Mouse (Mus musculus) skeletal muscle tissue, adult 2 months (tissue): ENCODE data around the gene Rasgrp4.
"Not testable (repeated sequence)": the region's sequence is repeated elsewhere in the genome, so short reads cannot be mapped to it uniquely, and the experiment has no call there.

Source experiments
- DNase-seq: peaks from one replicate; pipeline ENCODE4 v3.0.0-alpha.2; 2012; ENCODE audit warnings: low read depth, low spot score

Rasgrp4 gene

GRCm38 (mm10) chr7:29178106-29178505 is 43.5 kb downstream of the Rasgrp4 start:
- no peak for DNase-seq

- peak; percentile 77 for DNase-seq
These were observed 44.7 kb downstream of the Rasgrp4 start for GRCm38 (mm10) chr7:29179323-29179722.

GRCm38 (mm10) chr7:29180077-29180853 is 45.6 kb downstream of the Rasgrp4 start, which contains the start of gene Psmd8:
Gene Psmd8, minus strand, starts transcription at chr7:29180701.
- peak; percentile 98 for DNase-seq

GRCm38 (mm10) chr7:29180854-29181236 is 46.2 kb downstream of the Rasgrp4 start:
- no peak for DNase-seq

GRCm38 (mm10) chr7:29181323-29181722 is 46.7 kb downstream of the Rasgrp4 start:
- DNase-seq, result not testable (repeated sequence)

- DNase-seq, result not testable (repeated sequence)
These were observed 59.6 kb downstream of the Rasgrp4 start for GRCm38 (mm10) chr7:29194230-29194629.

GRCm38 (mm10) chr7:29202577-29202976 is 67.9 kb downstream of the Rasgrp4 start:
- no peak for DNase-seq
